Mouse (Mus musculus) right cerebral cortex, postnatal 36 days (tissue): ENCODE measurements around the gene Rai1.

Source experiments
- DNase-seq, 2 experiments: peaks; one replicate each; pipeline ENCODE4 v3.0.0; 2022; ENCODE audit warnings: low spot score in 2 of 2, mixed read lengths in 1 of 2

Rai1 gene

GRCm38 (mm10) chr11:60094909-60095810, 9.7 kb upstream of the Rai1 start:
- DNase-seq, result no peak

- no peak for DNase-seq
Measured at GRCm38 (mm10) chr11:60099555-60100186, 5.1 kb upstream of the Rai1 start.

GRCm38 (mm10) chr11:60100827-60101555, 3.8 kb upstream of the Rai1 start:
- DNase-seq, result no peak

GRCm38 (mm10) chr11:60101986-60102385, 2.8 kb upstream of the Rai1 start:
- no peak for DNase-seq

- no peak for DNase-seq
Measured at GRCm38 (mm10) chr11:60102664-60103063, 2.1 kb upstream of the Rai1 start.

GRCm38 (mm10) chr11:60103567-60103966, 1.2 kb upstream of the Rai1 start:
- no peak for DNase-seq

GRCm38 (mm10) chr11:60105593-60106542, 1.1 kb downstream of the Rai1 start:
- DNase-seq, result peak; percentile 26 to 58

- peak; percentile 76 to 80 for DNase-seq
Measured at GRCm38 (mm10) chr11:60106543-60107110, 1.8 kb downstream of the Rai1 start.

- DNase-seq, result no peak
Measured at GRCm38 (mm10) chr11:60107449-60107848, 2.6 kb downstream of the Rai1 start.

GRCm38 (mm10) chr11:60108631-60109172, 3.9 kb downstream of the Rai1 start:
- no peak for DNase-seq

- DNase-seq, result no peak
Measured at GRCm38 (mm10) chr11:60110386-60110785, 5.6 kb downstream of the Rai1 start.

- no peak for DNase-seq
Measured at GRCm38 (mm10) chr11:60111576-60111975, 6.8 kb downstream of the Rai1 start.

GRCm38 (mm10) chr11:60113624-60114023, 8.8 kb downstream of the Rai1 start:
- no peak for DNase-seq

GRCm38 (mm10) chr11:60114296-60115023, 9.6 kb downstream of the Rai1 start:
- DNase-seq, result peak in 1 of 2 experiments; percentile 31

- DNase-seq, result peak; percentile 83 to 88
Measured at GRCm38 (mm10) chr11:60115024-60115538, 10.3 kb downstream of the Rai1 start.

- no peak for DNase-seq
Measured at GRCm38 (mm10) chr11:60115638-60116276, 10.9 kb downstream of the Rai1 start.

GRCm38 (mm10) chr11:60120586-60121262, 15.9 kb downstream of the Rai1 start:
- DNase-seq, result no peak

- no peak for DNase-seq
Measured at GRCm38 (mm10) chr11:60122611-60123010, 17.8 kb downstream of the Rai1 start.
